Mouse (Mus musculus) spleen, postnatal 36 days (tissue): ENCODE results near the gene Zfp219.
A peak's percentile ranks its signal among the peaks of the same experiment; 100 is the strongest.
"Not testable (repeated sequence)": the region's sequence is repeated elsewhere in the genome, so short reads cannot be mapped to it uniquely, and the experiment has no call there.

Experiments used
- DNase-seq, 2 experiments: peaks; one replicate each; pipeline ENCODE4 v3.0.0; 2022; ENCODE audit warnings: low spot score in 2 of 2, mixed read lengths in 1 of 2

The Zfp219 gene

DNA sequence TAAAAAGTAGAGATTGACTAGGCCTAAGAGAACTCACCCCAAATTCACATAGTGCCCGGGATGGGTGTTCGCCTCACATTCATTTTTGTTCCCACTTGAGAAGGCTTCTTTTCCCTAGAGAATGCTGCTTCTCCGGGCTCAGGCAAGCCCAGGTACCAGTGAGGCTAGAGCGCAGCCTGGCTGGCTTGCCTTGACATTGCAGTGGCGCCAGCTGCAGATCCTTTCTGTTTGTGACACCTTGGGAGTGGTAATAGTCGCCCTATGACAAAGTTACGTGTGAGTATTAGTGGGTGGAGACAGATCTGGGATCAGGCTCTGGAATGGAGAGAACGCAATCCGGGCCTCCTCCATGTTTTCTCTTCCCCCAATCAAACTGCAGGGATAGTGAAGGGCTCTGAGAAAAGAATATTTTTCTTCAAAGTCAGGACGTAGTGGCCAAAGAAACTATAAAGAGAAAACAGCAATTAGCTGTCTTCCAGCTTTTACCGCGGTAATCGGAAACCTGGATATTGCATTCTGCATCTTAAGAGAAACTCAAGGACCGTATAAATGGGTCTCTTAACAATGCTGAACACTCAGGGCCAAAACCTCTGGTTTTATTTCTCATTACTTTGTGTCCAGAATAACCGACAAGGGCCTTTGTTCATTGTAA, at the start of gene Zfp219:
TSS of gene Zfp219 (minus strand) at position 248 of the 652 bp plus-strand sequence.
- peak; percentile 70 to 75 for DNase-seq

DNA sequence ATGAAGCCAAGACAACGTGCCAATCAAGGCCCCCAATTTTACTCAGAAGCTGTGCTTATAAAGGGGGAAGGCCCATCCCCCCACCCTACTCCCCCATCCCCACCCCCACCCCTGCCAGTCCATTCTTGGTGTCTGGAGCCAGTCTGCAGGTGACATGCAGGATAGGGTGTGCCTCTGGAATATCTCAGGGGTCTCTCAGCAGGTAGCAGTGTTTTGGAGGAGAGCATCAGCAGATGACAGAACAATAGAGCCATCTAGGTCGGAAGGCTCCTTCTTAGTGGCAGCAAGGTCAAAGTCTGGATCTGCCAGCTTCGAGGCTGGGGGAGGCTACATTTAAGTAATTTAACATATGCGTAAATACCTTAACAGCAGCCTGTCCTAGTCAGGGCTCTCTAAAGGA, 45.6 kb upstream of the Zfp219 start:
- no peak for DNase-seq

DNA sequence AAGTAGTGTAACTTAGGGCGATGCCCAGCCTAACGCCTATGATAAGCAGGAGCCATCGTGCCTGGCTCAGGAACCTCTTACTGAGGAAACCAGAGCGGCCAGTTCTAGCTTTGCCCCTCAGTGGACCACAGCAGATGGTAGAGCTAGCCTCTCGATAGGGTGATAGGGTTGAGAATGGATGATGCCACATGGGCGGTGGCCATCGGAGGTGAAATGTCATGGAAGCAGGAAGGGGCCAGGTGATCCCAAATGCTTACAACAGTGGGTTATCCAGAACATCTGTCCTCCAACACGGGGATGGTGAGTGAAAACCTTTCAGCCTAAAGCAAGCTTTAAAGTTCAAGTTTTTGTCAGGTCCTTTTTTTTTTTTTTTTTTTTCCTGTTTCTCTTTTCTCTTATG, 41.3 kb upstream of the Zfp219 start:
- DNase-seq, result no peak

DNA sequence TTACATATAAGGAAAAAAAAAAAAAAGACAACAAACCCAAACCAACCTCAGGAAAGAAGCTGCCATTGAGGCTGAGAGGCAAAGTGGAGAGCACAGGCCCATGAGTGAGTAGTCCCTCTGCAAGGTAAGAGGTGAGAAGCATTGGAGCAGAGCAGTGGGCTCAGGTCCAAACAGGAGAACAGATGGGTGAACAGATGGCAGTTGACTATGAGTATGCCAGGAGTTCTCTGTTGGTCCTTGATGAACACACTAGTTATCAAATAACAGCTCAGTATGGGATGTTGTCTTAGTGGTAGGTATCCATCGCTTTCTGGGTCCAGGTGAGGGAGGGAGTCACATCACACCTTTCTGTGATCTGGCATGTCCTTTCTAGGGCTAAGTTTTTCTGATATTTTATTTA, 40.3 kb upstream of the Zfp219 start:
- DNase-seq, result no peak

DNA sequence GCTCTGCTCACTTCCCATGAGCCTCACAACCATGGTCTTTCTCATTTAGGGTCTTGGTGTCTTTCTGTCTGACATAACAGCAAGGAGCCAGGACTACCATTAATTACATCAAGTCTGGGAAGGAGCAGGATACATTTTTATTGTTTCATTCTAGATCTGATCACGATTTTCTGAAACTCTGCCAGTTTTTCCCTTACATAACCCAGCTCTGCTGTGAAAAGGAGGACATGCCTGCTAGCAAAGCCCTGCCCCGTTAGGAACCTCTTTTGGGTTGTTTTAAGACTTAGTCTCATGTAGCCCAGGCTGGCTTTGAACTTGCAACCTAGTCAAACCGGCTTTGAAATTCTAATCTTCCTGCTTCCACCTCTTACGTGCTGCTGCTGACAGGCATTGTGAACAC, 39.4 kb upstream of the Zfp219 start:
- no peak for DNase-seq

DNA sequence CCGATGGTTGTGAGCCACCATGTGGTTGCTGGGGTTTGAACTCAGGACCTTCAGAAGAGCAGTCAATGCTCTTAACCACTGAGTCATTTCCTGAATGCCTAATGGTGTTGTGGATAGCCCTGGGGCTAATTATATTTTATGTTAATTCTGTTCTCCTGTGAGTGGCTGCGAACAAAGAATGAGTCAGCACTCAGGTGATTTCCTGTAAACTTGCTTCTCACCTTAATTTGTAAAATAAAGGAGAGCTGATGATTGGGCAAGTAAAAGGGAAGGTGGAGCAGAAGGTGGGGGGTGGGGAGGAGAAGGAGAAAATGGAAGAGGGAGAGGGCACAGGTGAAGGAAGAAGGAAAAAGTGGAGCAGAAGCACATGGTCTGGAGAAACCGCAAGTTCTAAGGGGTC, 32.2 kb upstream of the Zfp219 start:
- not testable (repeated sequence) for DNase-seq

DNA sequence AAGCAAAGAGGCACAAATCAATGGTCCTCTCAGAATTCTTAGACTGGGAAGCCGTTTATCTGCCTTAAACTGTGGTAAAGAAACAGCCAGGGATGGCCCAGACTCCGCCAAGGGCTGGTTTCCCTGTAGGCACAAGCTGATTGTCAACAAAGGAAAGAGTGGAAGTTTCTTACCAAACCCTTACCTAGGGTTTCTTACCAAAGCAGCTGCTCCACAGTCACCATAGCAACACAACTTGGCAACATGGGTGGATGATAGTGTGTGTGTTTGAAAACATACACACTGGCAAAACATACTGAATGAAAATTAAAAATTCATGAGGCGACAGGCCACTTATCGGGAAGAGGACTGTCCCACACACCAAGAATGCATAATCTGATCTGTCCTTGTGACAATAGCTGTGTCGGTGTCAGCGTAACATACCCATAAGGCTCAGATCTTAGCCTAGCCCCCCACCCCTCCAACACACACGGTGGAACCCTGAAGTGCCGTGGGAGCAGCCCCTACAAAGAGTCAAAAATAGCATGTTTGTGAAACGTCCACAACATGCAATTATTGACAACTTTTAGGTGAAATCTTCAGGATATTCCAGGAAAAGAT, 25.5 kb upstream of the Zfp219 start:
- no peak for DNase-seq

DNA sequence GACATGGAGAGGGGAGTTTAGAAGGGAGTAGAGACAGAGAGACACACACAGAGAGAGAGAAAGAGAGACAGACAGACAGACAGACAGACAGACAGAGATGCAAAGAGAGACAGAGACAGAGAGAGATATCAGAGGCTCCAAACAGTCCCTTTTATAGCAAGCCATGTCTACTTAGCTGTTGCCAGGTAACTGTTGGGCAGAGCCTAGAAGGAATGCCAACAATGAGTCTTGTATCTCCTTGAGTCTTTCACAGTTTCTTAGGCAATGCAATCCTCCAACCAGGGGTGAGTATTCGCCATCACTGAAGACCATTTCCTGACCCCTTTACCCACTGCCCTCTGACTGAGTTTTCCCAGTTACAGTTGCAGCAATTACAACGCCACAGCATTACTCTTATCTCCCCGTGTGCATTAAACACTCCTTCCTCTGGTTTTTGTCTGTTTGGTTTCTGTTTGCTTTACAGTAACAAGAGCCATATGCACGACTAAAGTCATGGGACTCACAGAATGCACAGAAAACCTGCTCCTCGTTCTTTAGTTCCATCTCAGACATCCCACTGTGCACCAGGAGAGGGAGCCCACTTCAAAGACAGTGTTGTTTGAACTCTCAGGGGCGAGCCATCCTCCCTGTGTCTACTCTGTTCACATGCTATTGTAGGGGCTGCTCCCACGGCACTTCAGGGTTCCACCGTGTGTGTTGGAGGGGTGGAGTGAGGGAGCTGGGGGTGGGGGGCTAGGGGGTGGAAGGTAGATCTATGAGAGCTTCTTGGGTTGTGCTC, 24.6 kb upstream of the Zfp219 start:
- no peak for DNase-seq

DNA sequence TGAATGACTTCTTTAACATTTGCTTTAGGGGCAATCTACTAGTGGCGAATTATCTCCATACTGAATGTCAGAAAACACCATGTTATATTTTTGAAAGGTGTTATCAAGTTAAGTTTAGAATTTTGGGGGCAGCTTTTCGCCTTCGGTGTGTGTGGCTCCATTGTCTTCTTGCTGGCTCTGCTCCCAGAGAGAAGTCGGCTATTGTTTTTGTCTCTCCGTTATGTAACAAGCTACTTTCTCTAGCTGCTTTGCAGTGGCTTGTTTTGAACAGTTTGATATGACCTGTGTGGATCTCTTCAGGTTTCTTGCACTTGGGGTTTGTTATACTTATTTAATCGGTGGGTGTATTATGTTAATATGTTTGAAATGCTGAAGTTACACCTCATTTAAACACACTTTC, 22.9 kb upstream of the Zfp219 start:
- DNase-seq, result no peak

DNA sequence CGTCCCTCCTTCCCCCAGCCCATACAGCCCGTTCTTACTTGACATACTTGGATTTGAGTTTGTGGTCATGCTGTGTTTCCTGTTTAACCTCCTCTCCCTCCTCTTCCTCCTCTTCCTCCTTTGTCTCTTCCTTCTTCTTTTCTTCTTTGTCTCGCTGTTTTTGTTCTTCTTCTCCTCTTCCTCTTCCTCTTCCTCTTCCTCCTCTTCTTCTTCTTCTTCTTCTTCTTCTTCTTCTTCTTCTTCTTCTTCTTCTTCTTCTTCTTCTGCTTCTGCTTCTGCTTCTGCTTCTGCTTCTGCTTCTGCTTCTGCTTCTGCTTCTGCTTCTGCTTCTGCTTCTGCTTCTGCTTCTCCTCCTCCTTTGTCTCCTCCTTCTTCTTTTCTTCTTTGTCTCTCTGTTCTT, 21.8 kb upstream of the Zfp219 start, which contains the start of gene Olfr221:
TSS of gene Olfr221 (minus strand) at position 101 of the 400 bp plus-strand sequence.
- not testable (repeated sequence) for DNase-seq

DNA sequence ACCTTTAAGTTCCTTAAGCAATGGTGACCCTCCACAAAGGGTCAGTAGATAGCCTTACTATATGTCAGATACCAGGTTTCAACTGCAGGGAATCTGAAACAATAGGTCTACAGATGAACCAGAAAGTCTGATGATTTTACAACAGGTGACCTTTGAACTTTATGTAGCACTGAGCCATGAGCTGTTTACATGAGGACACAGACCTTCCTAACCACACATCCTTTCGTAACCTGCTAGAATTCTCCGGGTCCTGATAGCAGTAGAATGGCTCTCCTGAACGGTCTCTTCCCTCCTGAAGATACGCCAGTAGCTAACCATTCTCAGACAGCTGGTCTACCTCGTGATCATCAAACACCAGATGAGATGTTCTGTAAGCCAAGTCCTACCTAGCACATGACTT, 18.8 kb upstream of the Zfp219 start:
- no peak for DNase-seq

DNA sequence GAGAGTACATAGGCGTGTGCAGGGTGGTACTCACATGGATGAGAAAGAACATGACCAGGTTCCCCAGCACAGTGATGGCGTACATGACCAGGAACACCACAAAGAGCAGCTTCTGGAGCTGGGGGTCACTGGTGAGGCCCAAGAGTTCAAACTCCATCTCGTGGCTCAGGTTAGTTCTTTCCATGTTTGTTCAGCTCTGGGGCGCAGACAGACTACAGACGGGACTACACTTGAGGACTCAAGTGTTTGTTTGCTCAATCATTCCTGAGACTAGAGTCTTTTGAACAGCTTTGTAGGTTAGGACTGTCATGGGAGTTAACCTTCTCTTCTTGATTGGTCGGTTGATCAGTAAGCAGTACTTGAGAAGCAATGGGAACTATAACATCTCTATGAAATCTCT, 15.4 kb upstream of the Zfp219 start:
- DNase-seq, result no peak

DNA sequence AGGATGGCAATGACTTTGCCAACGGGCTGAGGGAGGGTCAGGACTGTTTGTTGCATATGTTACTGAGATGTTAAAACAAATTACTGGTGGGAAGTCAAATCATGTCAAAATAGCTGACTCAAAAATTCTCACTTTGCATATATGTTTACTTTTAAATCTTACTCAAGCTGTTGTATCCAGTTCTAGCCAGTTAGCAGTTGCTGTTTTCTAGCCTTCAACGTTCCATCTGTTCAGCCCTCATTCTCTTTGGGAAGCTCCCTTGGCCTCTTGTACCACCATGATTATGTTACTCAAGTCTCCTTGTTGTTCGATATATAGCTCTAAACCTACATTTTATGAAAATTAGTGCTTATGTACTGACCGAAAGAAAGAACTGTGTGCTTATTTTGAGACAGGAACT, 5.8 kb upstream of the Zfp219 start:
- no peak for DNase-seq

DNA sequence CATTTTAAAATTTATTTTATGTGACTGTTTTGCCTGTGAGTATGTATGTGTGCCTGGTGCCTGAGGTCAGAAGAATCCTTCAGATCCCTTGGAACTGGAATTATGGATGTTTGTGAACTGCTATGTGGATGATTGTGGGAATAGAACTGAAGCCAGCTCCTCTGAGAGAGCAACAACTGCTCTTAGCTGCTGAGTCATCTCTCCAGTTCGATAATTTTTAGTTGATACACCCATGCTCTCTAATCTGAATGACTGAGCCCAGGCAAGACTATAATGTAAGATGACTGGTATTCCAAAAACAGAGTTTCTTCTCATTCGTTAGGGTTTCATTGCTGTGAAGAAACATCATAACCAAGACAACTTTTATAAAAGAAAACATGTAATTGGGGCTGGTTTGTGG, 3.6 kb upstream of the Zfp219 start:
- no peak for DNase-seq

DNA sequence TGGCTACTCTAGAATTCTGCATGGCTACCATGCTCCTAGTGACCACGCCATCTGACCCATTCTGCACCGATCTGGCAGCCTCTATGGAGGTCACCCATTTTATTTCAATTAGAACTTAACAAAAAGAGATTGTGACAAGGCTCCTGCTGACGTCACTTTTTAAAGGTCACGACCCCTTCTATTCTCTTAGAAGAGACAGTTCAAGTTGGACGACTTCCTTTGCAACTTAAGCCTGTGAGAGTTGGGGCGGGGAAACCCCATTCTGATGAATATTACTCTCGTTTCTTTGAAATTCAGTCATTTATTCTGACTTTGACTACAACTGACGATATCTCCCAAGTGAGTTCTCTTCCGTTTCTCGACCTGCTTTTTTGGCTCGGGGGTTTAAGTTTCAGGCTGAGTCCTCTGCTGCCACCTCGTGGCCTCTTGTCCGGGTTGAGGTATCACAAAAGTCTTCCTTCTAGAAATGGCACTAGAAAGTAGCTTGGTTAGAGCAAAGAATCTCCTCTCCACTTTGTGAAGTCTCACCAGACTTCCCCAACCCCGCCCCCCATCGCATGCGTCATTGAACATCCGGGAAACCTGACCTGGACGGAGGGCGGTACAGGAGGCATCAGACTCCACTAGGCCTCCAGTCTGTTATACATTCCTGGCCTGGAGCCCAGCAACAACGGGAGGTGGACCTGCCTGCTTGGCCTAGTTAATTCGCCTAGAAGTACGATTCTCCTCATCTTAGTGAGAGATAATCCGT, 2.4 kb upstream of the Zfp219 start:
- peak; percentile 83 to 89 for DNase-seq

DNA sequence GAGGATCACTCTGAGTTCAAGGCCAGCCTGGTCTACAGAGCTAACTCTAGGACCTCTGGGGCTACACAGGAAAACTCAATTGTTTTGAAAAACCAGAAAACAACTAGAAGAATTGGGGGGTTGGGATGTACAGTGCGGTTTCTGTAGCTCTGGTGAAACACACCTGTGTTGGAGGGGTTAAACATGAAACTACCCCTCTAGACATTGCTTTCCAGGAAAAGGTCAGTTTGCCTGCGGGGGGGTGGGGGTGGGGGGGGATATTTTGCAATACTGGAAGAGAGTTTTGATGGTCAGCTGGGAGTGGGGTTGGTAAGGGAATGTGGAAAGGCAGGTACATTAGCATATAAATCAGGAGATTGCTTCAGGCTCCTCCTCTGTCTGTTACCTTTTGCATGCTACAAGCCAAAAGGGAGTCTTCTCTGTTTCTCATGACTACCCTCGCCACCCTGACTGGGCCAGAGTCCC, 1.7 kb upstream of the Zfp219 start:
- DNase-seq, result no peak

DNA sequence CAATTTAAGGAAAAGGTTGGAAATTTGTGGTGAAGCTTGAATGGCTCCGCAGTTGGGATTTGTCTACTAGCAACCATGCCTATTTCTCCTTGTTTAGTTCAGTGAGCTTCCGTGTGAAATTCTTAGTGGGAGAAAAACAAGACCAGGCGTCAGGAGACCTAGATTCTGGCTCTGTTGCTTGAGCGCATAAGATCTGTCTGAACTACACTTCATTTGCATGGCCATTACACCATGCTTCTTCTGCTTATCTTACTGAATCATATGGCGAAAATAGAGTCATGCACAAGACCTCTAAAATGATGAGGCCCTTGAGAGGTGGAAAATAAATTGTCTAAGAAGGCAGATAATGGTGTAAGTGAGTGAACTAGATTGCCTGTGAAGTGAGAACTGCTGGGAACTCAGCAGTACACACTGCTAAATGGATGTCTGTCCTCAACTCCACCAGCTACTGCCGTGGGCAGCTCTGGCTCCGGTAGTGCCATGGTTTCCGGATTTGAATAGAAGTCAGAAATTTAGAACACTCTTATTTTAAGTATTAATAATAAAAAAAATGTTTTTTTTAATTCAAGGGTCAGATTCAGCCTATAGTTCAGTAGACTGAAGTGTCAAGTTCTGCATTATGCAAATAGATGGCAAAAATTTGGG, 1.2 kb upstream of the Zfp219 start:
- no peak for DNase-seq

DNA sequence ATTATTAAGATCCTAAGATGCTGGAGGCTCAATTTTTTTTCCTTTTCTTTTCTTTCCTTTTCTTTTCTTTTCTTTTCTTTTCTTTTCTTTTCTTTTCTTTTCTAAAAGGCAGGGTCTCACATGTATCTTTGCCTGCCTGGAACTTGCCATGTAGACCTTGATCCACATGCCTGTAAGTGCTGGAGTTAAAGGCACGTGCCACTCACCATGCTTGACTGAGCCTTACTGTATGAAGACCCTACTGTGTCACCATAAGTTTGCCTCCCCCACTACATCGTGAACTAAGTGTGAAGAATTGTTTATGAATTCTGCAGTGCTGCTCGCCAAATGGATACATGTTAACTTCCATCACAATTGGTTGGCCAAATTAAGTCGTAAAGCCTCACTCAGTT, 601 bp upstream of the Zfp219 start:
- DNase-seq, result no peak

DNA sequence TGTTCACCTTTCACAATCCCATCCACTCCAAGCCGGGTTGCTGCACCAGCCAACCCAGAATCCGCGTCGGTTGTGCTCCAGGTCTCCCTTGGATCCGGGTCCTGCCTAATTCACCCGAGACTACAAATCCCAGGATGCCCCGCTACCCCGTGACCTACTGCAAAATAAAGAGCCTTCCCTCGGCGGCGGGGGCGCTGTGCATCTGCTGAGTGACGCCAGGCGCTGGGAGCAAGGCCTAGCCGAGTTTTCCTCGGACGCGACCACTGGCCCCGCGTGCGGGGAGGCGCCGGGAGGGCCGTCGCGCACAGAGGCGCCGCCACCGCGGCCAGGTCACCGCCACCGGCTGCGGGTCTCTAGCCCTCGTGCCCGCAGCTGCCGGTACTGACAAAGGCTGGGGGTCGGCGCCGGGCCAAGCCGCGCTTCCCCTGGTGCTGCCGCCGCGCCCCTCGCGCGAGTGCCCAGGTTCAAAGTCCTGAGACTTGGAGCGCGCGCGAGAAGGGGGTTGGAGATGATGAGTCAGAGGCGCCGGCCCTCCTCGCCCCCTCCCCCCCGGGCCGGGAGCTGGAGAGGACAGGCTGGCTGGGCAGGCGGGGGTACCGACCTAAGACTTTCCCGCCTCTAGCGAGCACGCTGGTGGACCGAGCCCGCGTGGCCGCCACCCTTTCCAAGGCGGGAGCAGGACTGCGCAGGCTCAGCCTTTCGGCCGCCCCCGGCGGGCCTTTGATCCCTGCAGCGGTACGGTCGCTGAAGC, 768 bp downstream of the Zfp219 start:
- DNase-seq, result peak; percentile 95 to 97

DNA sequence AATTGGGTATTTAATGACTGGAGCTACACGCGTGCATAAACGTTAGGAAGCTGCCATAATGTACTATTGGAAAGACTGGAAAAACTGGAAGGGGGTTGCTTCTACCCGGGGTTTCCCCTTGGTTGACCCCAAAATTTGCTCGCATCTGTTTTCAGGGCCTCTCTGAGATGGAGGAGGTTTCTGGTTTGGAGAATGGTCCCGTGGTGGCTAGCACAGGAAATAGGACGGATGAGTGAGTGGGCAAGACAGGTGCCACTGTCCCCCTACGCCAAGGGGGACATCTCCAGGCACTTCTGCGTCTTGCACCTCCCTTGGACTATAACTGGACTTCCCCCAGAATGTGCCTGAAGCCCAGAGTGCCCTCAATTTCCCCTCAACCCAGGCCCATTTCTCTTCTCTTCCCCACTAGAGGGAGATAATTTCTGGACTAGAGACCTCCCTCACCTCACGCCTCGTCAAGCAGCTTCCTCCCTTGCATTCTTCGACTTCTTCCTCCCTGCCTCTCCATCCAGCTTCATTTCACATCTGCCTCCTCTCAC, 1.4 kb downstream of the Zfp219 start:
- no peak for DNase-seq
